Mouse (Mus musculus): ENCODE measurements around the gene Zfp763.

DNA sequence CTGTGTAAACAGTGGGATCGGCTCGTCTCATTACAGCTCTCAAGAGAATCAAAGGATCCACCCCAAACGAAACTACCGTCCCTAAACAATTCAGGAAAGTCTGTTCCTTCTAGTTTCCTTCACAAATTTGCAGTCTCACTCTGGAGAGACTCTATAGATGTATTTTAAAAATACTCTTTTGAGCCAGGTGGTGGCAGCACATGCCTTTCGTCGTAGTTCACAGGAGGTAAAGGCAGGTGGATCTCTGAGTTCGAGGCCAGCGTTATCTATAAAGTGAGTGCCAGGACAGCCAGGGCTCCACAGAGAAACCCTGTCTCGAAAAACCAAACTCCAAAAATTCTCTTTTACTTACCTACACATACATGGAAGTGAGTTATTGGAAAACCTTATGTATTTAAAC is 24.9 kb downstream of the Zfp763 start:
- TF ChIP-seq GATA1 (IDR thresholded peaks at IDR 0.05; ENCODE audit: borderline replicate concordance, low read length) (no peak), FLI1 (IDR thresholded peaks at IDR 0.05; ENCODE audit: low read length) (no peak)
